Mouse (Mus musculus) hindbrain, embryonic 14.5 days (tissue): ENCODE data around the gene Ppp1r2. TPM values are rescaled to one million over a fixed set of nuclear protein-coding genes. Genes with fewer than 3 reads are reported as not detected.

Source experiments
- ATAC-seq: fragments of 200-750 bp; cut with Nextera tagmentation; 2 replicates; pipeline ENCODE4 v1.8.0; 2017; ENCODE audit warnings: moderate number of reproducible peaks, mild to moderate bottlenecking, moderate TSS enrichment, moderate library complexity; ENCODE audit not compliant: low FRiP score
- DNase-seq: peaks from one replicate; pipeline ENCODE4 v3.0.0-alpha.2; 2015; ENCODE audit warnings: low spot score
- H3K27ac ChIP-seq: fragments of 300-500 bp; sonication (generic); 2 replicates; pipeline ENCODE4 v1.5.1; 2014; ENCODE audit warnings: mild to moderate bottlenecking, moderate library complexity
- H3K27me3 ChIP-seq: fragments of 300-500 bp; sonication (generic); 2 replicates; pipeline ENCODE4 v1.6.1; 2014; ENCODE audit warnings: mild to moderate bottlenecking, low read length, mixed read lengths; ENCODE audit not compliant: control insufficient read depth, insufficient read depth
- H3K36me3 ChIP-seq: fragments of 300-500 bp; sonication (generic); replicated peaks from 2 replicates; pipeline ENCODE4 v1.6.1; 2014; ENCODE audit not compliant: control insufficient read depth, insufficient read depth
- H3K4me1 ChIP-seq: fragments of 300-500 bp; sonication (generic); replicated peaks from 2 replicates; pipeline ENCODE4 v1.6.1; 2014; ENCODE audit warnings: antibody characterized with exemption, low read length, mixed read lengths; ENCODE audit not compliant: control insufficient read depth, insufficient read depth
- H3K4me2 ChIP-seq: fragments of 300-500 bp; sonication (generic); replicated peaks from 2 replicates; pipeline ENCODE4 v1.6.1; 2014; ENCODE audit warnings: mild to moderate bottlenecking, moderate library complexity
- H3K4me3 ChIP-seq: fragments of 300-500 bp; sonication (generic); replicated peaks from 2 replicates; pipeline ENCODE4 v1.5.1; 2014; ENCODE audit warnings: mild to moderate bottlenecking, low read length
- H3K9ac ChIP-seq: fragments of 300-500 bp; sonication (generic); 2 replicates; pipeline ENCODE4 v1.6.1; 2014
- H3K9me3 ChIP-seq: fragments of 300-500 bp; sonication (generic); 2 replicates; pipeline ENCODE4 v1.6.1; 2016; ENCODE audit warnings: low read length; ENCODE audit not compliant: control insufficient read depth
- WGBS: fragments of 180-500 bp; shearing (Covaris S2); extraction: QIAGEN DNeasy Blood & Tissue Kit; methylation state at CpG from one replicate; pipeline ENCODE4 v1.1.7; 2014; 5-methylcytosine and 5-hydroxymethylcytosine counted together
- polyA plus RNA-seq: library from polyadenylated mRNA; unstranded; fragments of >200 nt; fragmentation: Nextera tagmentation; extraction: Ambion mirVana; gene quantifications from 2 replicates; pipeline ENCODE4 v1.2.1, GENCODE M21; 2014

Ppp1r2 gene
- polyA plus RNA-seq, 1 experiment from 2014 or later, result 107 TPM

DNA sequence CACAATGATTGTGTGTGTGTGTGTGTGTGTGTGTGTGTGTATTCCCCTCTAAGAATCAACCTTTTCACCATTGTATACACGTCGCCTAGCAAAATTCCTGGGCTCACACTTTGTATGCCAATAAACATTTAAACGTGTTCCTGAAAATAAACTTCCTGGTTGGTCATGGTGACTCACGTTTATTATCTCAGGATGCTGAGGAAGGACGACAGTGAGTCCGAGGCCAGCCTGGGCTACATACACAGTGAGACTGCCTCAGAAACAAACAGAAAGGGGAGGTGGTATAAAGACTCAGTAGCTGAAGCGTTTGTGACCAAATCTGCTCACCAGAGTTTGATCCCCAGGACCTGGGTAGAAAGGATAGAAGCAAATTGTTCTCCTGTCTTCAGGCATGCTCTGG, 27.6 kb downstream of the Ppp1r2 start:
- Histone ChIP-seq H3K27ac (no peak overlapping the region), H3K4me1 (no peaks in the 10 kb centered on the region), H3K4me3 (no peak overlapping the region), H3K27me3 (no peaks in the 10 kb centered on the region), H3K4me2 (no peak overlapping the region), H3K9ac (no peak overlapping the region), H3K9me3 (no peaks in the 10 kb centered on the region), H3K36me3 (0 out of 2 replicates have a peak, but pooled peaks cover 3% of the 10 kb centered on the region)
- DNase-seq (no peak), ATAC-seq (no peak)
- 87% methylated on average over 7 of the region's 7 CpGs for WGBS

DNA sequence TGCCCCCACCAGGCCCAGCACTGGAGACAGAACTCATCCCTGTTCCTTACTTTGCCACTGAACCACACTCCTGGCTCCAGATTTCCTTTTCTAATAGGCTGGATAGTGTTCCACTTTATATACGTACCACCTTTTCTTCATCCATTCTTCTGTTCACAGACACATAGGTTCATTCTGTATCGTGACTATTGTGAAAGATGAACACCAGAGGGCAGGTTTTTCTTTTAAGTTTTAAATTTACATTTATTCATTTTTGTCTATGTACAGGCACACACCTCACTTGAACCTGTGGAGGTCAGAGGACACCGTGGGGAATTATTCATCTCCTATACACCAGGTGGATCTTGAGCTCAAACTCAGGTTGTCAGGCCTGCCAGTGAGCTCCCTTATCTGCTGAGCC, 31.0 kb downstream of the Ppp1r2 start:
- Histone ChIP-seq H3K4me1 (no peaks in the 10 kb centered on the region), H3K9ac (no peak overlapping the region), H3K4me3 (no peak overlapping the region), H3K27me3 (no peaks in the 10 kb centered on the region), H3K27ac (no peak overlapping the region), H3K9me3 (no peaks in the 10 kb centered on the region), H3K4me2 (no peak overlapping the region), H3K36me3 (no peaks in the 10 kb centered on the region)
- DNase-seq (no peak), ATAC-seq (no peak)
- WGBS, result 86% methylated on average over 3 of the region's 3 CpGs

DNA sequence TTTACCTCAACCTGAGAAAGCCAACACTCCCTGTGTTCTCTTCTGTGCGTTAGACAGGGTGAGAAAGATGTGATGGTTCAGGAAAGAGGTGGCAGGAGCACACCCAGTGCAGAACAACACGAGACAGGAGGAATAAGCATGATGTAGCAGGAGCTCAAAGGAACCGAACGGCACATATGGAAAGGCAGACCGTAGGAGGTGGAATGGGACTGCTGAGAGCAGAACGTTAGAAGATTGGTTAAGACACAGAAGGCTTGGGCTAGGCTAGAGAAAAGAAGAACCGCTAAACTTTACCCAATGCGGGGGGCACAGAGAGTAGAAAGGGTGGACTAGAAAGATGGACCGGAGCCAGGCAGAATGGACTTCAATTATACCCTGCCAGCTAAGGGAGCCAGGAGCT, 33.6 kb downstream of the Ppp1r2 start:
- no peak overlapping the region for H3K27ac ChIP-seq
- H3K9ac ChIP-seq, result no peak overlapping the region
- no peaks in the 10 kb centered on the region for H3K36me3 ChIP-seq
- no peak overlapping the region for H3K4me2 ChIP-seq
- no peak for ATAC-seq
- 88% methylated on average over 9 of the region's 9 CpGs for WGBS
- no peak overlapping the region for H3K4me3 ChIP-seq
- DNase-seq, result no peak
- H3K9me3 ChIP-seq, result no peaks in the 10 kb centered on the region
- no peaks in the 10 kb centered on the region for H3K4me1 ChIP-seq
- H3K27me3 ChIP-seq, result no peaks in the 10 kb centered on the region

DNA sequence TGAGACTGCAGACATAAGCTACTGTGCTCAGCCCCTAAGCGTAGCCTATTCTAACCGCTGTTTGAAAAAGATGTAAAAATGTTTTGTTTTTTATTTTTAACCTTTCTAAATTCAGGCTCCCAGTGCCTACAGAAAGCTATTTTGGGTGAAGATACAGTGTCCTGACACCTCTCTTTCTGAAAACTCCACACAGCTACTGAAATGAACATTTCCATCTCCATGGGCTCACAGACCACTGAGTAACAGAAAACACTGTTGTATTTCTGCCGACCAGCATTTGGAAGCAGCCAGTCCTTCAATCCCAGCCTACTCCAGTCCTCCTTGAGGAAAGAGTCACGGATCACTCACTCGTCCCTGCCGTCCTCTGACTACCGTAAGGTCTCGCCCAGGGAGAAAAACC, 34.5 kb downstream of the Ppp1r2 start:
- Histone ChIP-seq H3K9me3 (no peaks in the 10 kb centered on the region), H3K4me2 (no peak overlapping the region), H3K9ac (no peak overlapping the region), H3K27ac (no peak overlapping the region), H3K4me3 (no peak overlapping the region), H3K36me3 (no peaks in the 10 kb centered on the region), H3K27me3 (no peaks in the 10 kb centered on the region), H3K4me1 (no peaks in the 10 kb centered on the region)
- ATAC-seq (no peak), DNase-seq (no peak)
- WGBS, result 90% methylated on average over 8 of the region's 8 CpGs

DNA sequence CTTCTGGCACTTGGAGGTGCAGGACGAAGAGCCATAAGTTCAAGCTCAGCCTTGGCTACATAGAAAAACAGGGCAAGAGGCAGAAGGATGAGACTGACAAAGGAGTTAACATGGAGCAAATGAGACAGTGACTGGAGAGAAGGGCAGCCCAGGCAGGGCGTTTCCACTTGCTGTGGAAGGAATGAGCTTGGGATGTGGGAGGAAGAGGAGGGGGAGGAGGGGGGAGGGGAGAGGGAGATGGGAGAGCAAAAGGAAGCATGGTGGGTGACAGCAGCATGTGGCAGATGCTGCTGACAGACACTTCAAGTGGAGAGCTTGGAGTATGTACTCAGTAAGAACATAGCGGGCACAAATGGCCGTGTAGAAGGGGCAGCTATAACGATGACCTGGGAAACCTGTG, 36.8 kb downstream of the Ppp1r2 start:
- no peaks in the 10 kb centered on the region for H3K27me3 ChIP-seq
- no peak overlapping the region for H3K4me2 ChIP-seq
- ATAC-seq (no peak), DNase-seq (no peak)
- H3K4me1 ChIP-seq, result peaks cover 5% of the 10 kb centered on the region; the same call in 1 of the 2 replicates
- H3K9ac ChIP-seq, result no peak overlapping the region
- WGBS, result 86% methylated on average over 5 of the region's 5 CpGs
- no peak overlapping the region for H3K4me3 ChIP-seq
- H3K27ac ChIP-seq, result no peak overlapping the region
- no peaks in the 10 kb centered on the region for H3K36me3 ChIP-seq
- H3K9me3 ChIP-seq, result no peaks in the 10 kb centered on the region

DNA sequence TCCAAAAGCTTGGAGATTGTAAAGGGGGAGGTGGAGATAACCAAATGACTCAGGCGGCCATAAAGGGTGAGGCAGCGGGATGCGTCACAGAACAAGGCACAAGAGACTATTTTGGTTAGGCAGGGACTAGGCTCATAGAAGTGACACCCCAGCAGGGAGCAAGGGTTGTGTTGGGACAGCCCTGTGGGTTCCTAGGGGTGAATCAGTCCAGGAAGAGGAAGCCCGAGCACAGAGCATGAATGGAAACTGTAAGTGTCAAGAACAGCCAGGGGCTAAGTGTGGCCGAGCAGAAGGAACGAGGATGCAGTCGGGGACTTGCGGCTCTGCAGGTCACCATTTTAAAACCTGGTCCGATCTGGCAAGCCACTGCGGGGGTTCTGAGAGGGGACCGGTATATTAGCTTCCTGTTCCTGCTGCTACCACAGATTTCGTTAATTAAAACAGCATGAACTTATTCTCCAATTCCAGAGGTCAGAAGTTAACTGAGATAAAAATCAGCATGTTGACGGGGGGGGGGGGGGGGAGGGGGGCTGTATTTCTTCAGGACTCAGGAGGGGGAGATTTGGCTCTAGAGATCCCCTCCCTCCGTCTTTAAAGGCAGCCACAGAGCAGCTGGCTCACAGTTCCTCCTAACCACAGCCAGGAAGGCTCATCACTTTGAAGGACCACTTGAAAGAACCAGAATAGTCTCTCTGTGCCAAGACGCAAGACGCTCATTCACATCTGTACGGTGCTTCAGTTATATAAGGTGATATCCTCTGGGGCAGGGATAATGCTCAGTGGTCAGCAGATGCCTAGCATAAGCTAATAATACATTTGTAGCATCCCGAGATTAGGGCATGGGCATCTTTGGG, 39.4 kb downstream of the Ppp1r2 start:
- Histone ChIP-seq H3K27me3 (no peaks in the 10 kb centered on the region), H3K36me3 (no peaks in the 10 kb centered on the region), H3K27ac (no peak overlapping the region), H3K4me3 (no peak overlapping the region), H3K4me2 (no peak overlapping the region), H3K9ac (no peak overlapping the region), H3K9me3 (no peaks in the 10 kb centered on the region), H3K4me1 (peaks cover 9% of the 10 kb centered on the region; the same call in 1 of the 2 replicates)
- 29% methylated on average over 18 of the region's 18 CpGs for WGBS
- ATAC-seq (no peak), DNase-seq (no peak)

DNA sequence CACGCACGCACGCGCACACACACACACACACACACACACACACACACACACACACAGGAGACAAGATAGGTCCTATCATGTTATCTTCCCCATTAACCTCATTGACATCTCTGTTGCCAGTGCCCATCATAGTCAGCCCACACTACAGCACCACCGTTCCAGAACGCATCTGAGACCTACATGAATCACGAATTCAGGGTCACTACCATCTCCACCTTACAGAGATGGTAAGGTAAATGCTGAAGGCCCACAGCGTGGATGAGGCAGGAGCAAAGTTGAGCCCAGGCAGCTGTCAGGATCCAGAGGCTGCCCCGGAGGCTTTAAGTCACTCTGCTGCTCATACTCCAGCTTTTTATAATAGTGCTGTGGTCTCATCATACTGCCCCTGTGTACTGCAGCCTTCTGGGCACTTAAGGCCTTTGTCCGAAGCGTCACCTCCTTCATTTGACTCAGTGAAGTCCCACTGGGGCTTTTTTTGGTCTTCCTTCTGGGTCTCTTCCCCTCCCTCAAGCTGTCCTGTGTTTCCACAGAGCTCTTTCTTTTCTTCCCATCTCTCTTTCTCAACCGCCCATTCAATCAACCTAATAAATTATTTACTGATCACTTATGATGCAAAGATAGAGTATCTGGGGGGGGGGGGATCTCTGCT, 40.1 kb downstream of the Ppp1r2 start:
- Histone ChIP-seq H3K27me3 (no peaks in the 10 kb centered on the region), H3K4me2 (no peak overlapping the region), H3K9me3 (no peaks in the 10 kb centered on the region), H3K27ac (no peak overlapping the region), H3K4me3 (no peak overlapping the region), H3K9ac (no peak overlapping the region), H3K4me1 (peaks cover 9% of the 10 kb centered on the region; the same call in 1 of the 2 replicates), H3K36me3 (no peaks in the 10 kb centered on the region)
- 72% methylated on average over 12 of the region's 12 CpGs for WGBS
- no peak for DNase-seq
- ATAC-seq, result no peak

DNA sequence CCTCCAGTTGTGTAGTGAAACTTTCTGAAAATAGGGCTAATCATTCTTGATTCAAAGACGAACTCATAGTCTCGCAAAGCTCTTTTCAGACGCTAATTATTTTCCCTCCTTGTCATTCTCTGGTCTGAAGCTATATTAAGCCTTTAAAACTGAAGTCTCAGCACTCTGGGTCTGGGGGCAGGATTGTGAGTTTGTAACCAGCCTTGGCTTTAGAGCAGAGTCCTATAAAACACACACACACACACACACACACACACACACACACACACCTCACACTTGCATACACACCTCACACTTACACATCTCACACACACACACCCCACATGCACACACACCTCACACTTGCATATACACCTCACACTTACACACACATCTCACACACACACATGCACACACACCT, 40.7 kb downstream of the Ppp1r2 start:
- WGBS, result 44% methylated on average over 3 of the region's 3 CpGs
- H3K4me3 ChIP-seq, result no peak overlapping the region
- no peaks in the 10 kb centered on the region for H3K36me3 ChIP-seq
- no peaks in the 10 kb centered on the region for H3K9me3 ChIP-seq
- DNase-seq (no peak), ATAC-seq (no peak)
- H3K27ac ChIP-seq, result no peak overlapping the region
- no peak overlapping the region for H3K4me2 ChIP-seq
- H3K27me3 ChIP-seq, result no peaks in the 10 kb centered on the region
- peaks cover 9% of the 10 kb centered on the region; the same call in 1 of the 2 replicates for H3K4me1 ChIP-seq
- no peak overlapping the region for H3K9ac ChIP-seq

DNA sequence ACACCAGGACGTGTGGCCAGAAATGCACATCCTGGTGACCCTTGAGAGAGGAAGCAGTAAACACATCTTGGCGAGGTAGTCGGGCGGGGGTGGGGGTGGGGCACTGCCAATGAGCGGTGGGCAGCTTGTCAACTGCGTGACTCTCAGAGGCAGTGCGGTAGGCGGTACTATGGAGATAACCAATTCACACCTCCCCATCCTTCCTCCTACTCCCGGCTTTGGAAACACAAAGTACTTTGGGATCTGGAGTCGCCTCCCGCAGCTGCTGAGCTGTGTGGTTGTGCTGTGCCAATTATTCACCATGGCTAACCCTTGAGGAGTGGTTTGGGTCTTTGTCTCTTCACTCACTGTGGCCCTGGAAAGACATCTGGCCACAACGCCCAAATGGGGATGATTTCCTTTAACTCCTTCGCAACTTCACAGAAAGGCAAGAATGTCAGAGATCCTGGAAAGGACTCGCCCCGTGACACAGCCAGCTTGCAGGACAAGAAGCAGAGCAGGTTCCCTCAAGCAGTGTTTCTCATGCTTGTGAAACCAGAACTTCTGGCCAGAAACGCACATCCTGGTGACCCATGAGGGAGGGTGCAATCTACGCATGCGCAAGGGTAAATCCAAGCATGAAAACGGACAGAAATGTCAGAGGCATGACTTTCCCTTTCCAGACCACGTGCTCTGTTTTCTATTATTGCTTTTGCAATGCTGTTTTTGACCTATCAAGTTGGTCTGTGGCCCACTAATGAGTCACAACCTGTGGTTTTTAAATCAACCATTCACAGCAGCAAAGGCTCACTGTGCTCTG, 41.3 kb downstream of the Ppp1r2 start:
- H3K9me3 ChIP-seq, result no peaks in the 10 kb centered on the region
- no peak overlapping the region for H3K4me3 ChIP-seq
- no peak overlapping the region for H3K27ac ChIP-seq
- H3K36me3 ChIP-seq, result no peaks in the 10 kb centered on the region
- no peak overlapping the region for H3K9ac ChIP-seq
- peaks cover 9% of the 10 kb centered on the region; the same call in 1 of the 2 replicates for H3K4me1 ChIP-seq
- no peaks in the 10 kb centered on the region for H3K27me3 ChIP-seq
- WGBS, result 31% methylated on average over 20 of the region's 20 CpGs
- H3K4me2 ChIP-seq, result peak overlapping the region; percentile 39
- no peak for ATAC-seq
- no peak for DNase-seq
